In genomic region chr7:100537519-100537902, GRCm38 (mm10) we compare ENCODE assay signal across 8 mouse cellular contexts. TPM values are rescaled to one million over a fixed set of nuclear protein-coding genes. Genes with fewer than 3 reads are reported as not detected.
DNase-seq lines count a peak whose midpoint lies in the region; ATAC-seq and TF ChIP-seq lines count a peak whose summit lies in the region.

No protein-coding gene starts in this region.

- WGBS in kidney, embryonic 14.5 days = 29% methylated on average over 7 of the region's 7 CpGs
- 39% methylated on average over 7 of the region's 7 CpGs for WGBS in hindbrain, postnatal 0 days
- WGBS in midbrain, embryonic 15.5 days = 34% methylated on average over 7 of the region's 7 CpGs

- peak overlapping the region; percentile 76; the same call in 1 of the 2 replicates for H3K27ac ChIP-seq in kidney, embryonic 14.5 days (ENCODE audit: low read depth, low read length)
- H3K27ac ChIP-seq in cortical plate, adult 2 months (ENCODE audit: insufficient read depth, low read length) = no peak overlapping the region
- peak overlapping the region; percentile 83 for H3K27ac ChIP-seq in hindbrain, postnatal 0 days
- H3K27ac ChIP-seq in midbrain, embryonic 15.5 days = peak overlapping the region; percentile 88

- H3K4me3 ChIP-seq in kidney, embryonic 14.5 days (ENCODE audit: low read length) = peak overlapping the region; percentile 60
- H3K4me3 ChIP-seq in cortical plate, adult 2 months (ENCODE audit: insufficient read depth, low read length) = peak overlapping the region; percentile 49; the same call in 1 of the 2 replicates
- peak overlapping the region; percentile 62 for H3K4me3 ChIP-seq in hindbrain, postnatal 0 days (ENCODE audit: low read length)
- H3K4me3 ChIP-seq in midbrain, embryonic 15.5 days = peak overlapping the region; percentile 58

- ATAC-seq in kidney, embryonic 14.5 days (ENCODE audit: low FRiP score, low TSS enrichment) = no peak
- no peak for ATAC-seq in hindbrain, postnatal 0 days
- no peak for ATAC-seq in midbrain, embryonic 15.5 days (replicated peaks)
- no peak for ATAC-seq in granulocyte monocyte progenitor cell, adult 5-6 weeks (replicated peaks; ENCODE audit: poor library complexity, severe bottlenecking)
- ATAC-seq in activated CD4-positive, CD25-positive, alpha-beta regulatory T cell, adult 4 months = no peak

- H3K4me1 ChIP-seq in kidney, embryonic 14.5 days (ENCODE audit: control insufficient read depth, insufficient read depth, low read length) = peaks cover 8% of the 10 kb centered on the region; the same call in 1 of the 2 replicates
- no peaks in the 10 kb centered on the region for H3K4me1 ChIP-seq in cortical plate, adult 2 months (ENCODE audit: control insufficient read depth, insufficient read depth, low read length)
- H3K4me1 ChIP-seq in hindbrain, postnatal 0 days (ENCODE audit: insufficient read depth, low read length) = peaks cover 11% of the 10 kb centered on the region
- peaks cover 9% of the 10 kb centered on the region for H3K4me1 ChIP-seq in midbrain, embryonic 15.5 days

- H3K9ac ChIP-seq in kidney, embryonic 14.5 days (ENCODE audit: low read depth, low read length) = peak overlapping the region; percentile 64
- peak overlapping the region; percentile 60 for H3K9ac ChIP-seq in hindbrain, postnatal 0 days (replicated peaks; ENCODE audit: low read length)
- H3K9ac ChIP-seq in midbrain, embryonic 15.5 days = peak overlapping the region; percentile 65

- peak overlapping the region; percentile 66 for H3K4me2 ChIP-seq in kidney, embryonic 14.5 days (replicated peaks; ENCODE audit: low read depth, low read length)
- H3K4me2 ChIP-seq in hindbrain, postnatal 0 days (ENCODE audit: low read depth, low read length) = peak overlapping the region; percentile 70
- H3K4me2 ChIP-seq in midbrain, embryonic 15.5 days = peak overlapping the region; percentile 60

- no peak for TF ChIP-seq POLR2A in cortical plate, adult 2 months (IDR thresholded peaks at IDR 0.05; ENCODE audit: extremely low read depth, insufficient read depth, low read length)

- no peaks in the 10 kb centered on the region for H3K27me3 ChIP-seq in kidney, embryonic 14.5 days (ENCODE audit: control insufficient read depth, insufficient read depth, low read length)
- no peaks in the 10 kb centered on the region for H3K27me3 ChIP-seq in hindbrain, postnatal 0 days (ENCODE audit: insufficient read depth, low read length)
- no peaks in the 10 kb centered on the region for H3K27me3 ChIP-seq in midbrain, embryonic 15.5 days (replicated peaks)

- no peak for TF ChIP-seq CTCF in cortical plate, adult 2 months (IDR thresholded peaks at IDR 0.05; ENCODE audit: extremely low read depth, insufficient read depth, low read length)
- no peak for TF ChIP-seq CTCF in hindbrain, postnatal 0 days (IDR thresholded peaks at IDR 0.05; ENCODE audit: low read depth)

- no peak for DNase-seq in kidney, postnatal 25 days
- DNase-seq in hindbrain, postnatal 0 days (ENCODE audit: low spot score) = no peak
- no peak for DNase-seq in left cerebral cortex, adult 18-20 months (ENCODE audit: low spot score in 2 of 2)

- peaks cover 15% of the 10 kb centered on the region for H3K36me3 ChIP-seq in kidney, embryonic 14.5 days (ENCODE audit: control insufficient read depth, insufficient read depth, low read length)
- peaks cover 10% of the 10 kb centered on the region; the same call in 1 of the 2 replicates for H3K36me3 ChIP-seq in hindbrain, postnatal 0 days (ENCODE audit: insufficient read depth, low read length)
- peaks cover 11% of the 10 kb centered on the region for H3K36me3 ChIP-seq in midbrain, embryonic 15.5 days (replicated peaks)

- H3K9me3 ChIP-seq in kidney, embryonic 14.5 days (ENCODE audit: control insufficient read depth, low read length) = no peaks in the 10 kb centered on the region
- H3K9me3 ChIP-seq in hindbrain, postnatal 0 days (ENCODE audit: low read length) = no peaks in the 10 kb centered on the region
- H3K9me3 ChIP-seq in midbrain, embryonic 15.5 days = no peaks in the 10 kb centered on the region

RNA-seq across cellular contexts. Expression of gene Coa4, which starts 0.6 kb away (rescaled TPM):
- 23.8 and 27.1 TPM in 2 replicates for polyA plus RNA-seq in kidney, embryonic 14.5 days (2014; fragmentation: Nextera tagmentation; extraction: Ambion mirVana)
- 7.3 and 8.3 TPM in 2 replicates for polyA plus RNA-seq in cortical plate, adult 2 months (2012; rRNA removed)
- 2.8 and 7.6 TPM in 2 replicates for total RNA-seq in hindbrain, postnatal 0 days (2014; rRNA removed)
- polyA plus RNA-seq in hindbrain, postnatal 0 days (2015; fragmentation: Nextera tagmentation; extraction: Ambion mirVana) = 4.9 and 6.2 TPM in 2 replicates
- 15.5 and 17.7 TPM in 2 replicates for polyA plus RNA-seq in midbrain, embryonic 15.5 days (2015; fragmentation: Nextera tagmentation; extraction: Ambion mirVana)
- total RNA-seq in granulocyte monocyte progenitor cell, adult 5-6 weeks (2014; fragmentation: Nextera tagmentation) = 5.4 and 14.1 TPM in 2 replicates
- total RNA-seq in granulocyte monocyte progenitor cell, adult 5-6 weeks (2017) = 20.0 and 21.1 TPM in 2 replicates
- total RNA-seq in left cerebral cortex, adult 18-20 months (2021) = 1 to 10 TPM; 6.6 to 7.3 TPM
- polyA plus RNA-seq in activated CD4-positive, CD25-positive, alpha-beta regulatory T cell, adult 4 months (2017; shearing (Covaris generic)) = 10 to 100 TPM; 21.2 to 22.6 TPM

RNA-seq across cellular contexts. Expression of gene Dnajb13, which starts 22.8 kb away (rescaled TPM):
- polyA plus RNA-seq in kidney, embryonic 14.5 days (2014; fragmentation: Nextera tagmentation; extraction: Ambion mirVana) = 0.19 and 0.46 TPM in 2 replicates
- 0.85 and 1.1 TPM in 2 replicates for polyA plus RNA-seq in cortical plate, adult 2 months (2012; rRNA removed)
- 3.9 and 7.1 TPM in 2 replicates for total RNA-seq in hindbrain, postnatal 0 days (2014; rRNA removed)
- 6.4 and 7.2 TPM in 2 replicates for polyA plus RNA-seq in hindbrain, postnatal 0 days (2015; fragmentation: Nextera tagmentation; extraction: Ambion mirVana)
- polyA plus RNA-seq in midbrain, embryonic 15.5 days (2015; fragmentation: Nextera tagmentation; extraction: Ambion mirVana) = 3.7 and 4.9 TPM in 2 replicates
- not detected in 2 replicates for total RNA-seq in granulocyte monocyte progenitor cell, adult 5-6 weeks (2014; fragmentation: Nextera tagmentation)
- total RNA-seq in granulocyte monocyte progenitor cell, adult 5-6 weeks (2017) = not detected in 2 replicates
- total RNA-seq in left cerebral cortex, adult 18-20 months (2021) = under 1 TPM; 0.14 to 0.40 TPM
- polyA plus RNA-seq in activated CD4-positive, CD25-positive, alpha-beta regulatory T cell, adult 4 months (2017; shearing (Covaris generic)) = 10 to 100 TPM; 10.4 to 17.4 TPM

RNA-seq across cellular contexts. Expression of gene Ucp2, which starts 44.4 kb away (rescaled TPM):
- 156 and 193 TPM in 2 replicates for polyA plus RNA-seq in kidney, embryonic 14.5 days (2014; fragmentation: Nextera tagmentation; extraction: Ambion mirVana)
- 37.0 and 42.0 TPM in 2 replicates for polyA plus RNA-seq in cortical plate, adult 2 months (2012; rRNA removed)
- 70.5 and 101 TPM in 2 replicates for total RNA-seq in hindbrain, postnatal 0 days (2014; rRNA removed)
- polyA plus RNA-seq in hindbrain, postnatal 0 days (2015; fragmentation: Nextera tagmentation; extraction: Ambion mirVana) = 112 and 113 TPM in 2 replicates
- polyA plus RNA-seq in midbrain, embryonic 15.5 days (2015; fragmentation: Nextera tagmentation; extraction: Ambion mirVana) = 57.2 and 61.6 TPM in 2 replicates
- total RNA-seq in granulocyte monocyte progenitor cell, adult 5-6 weeks (2014; fragmentation: Nextera tagmentation) = 413 and 551 TPM in 2 replicates
- total RNA-seq in granulocyte monocyte progenitor cell, adult 5-6 weeks (2017) = 97.5 and 99.2 TPM in 2 replicates
- 10 to 100 TPM; 45.3 to 77.9 TPM for total RNA-seq in left cerebral cortex, adult 18-20 months (2021)
- polyA plus RNA-seq in activated CD4-positive, CD25-positive, alpha-beta regulatory T cell, adult 4 months (2017; shearing (Covaris generic)) = 1,000 to 10,000 TPM; 1,097 to 1,340 TPM
